Mouse (Mus musculus) erythroblast, adult 5-6 weeks (primary cell): ENCODE data around the gene Uchl1. TPM values are rescaled to one million over a fixed set of nuclear protein-coding genes. Genes with fewer than 3 reads are reported as not detected.

Experiments used
- ATAC-seq: replicated peaks from 2 replicates; pipeline ENCODE4 v1.8.0; 2016; ENCODE audit warnings: moderate number of reproducible peaks, mild to moderate bottlenecking, moderate TSS enrichment, inconsistent platforms; ENCODE audit not compliant: poor library complexity, low FRiP score, severe bottlenecking
- total RNA-seq, 2 experiments: library from RNA; stranded (forward) in 1 of 2; stranded (reverse) in 1 of 2; fragments of 150-400 nt in 1 of 2; fragments of 200-764, 138-1000 nt in 1 of 2; gene quantifications; 2 replicates each; pipeline versions ENCODE4 v1.2.3 to v1.2.4; 2015 to 2017; ENCODE audit warnings: low replicate concordance in 2 of 2

Gene Uchl1
- total RNA-seq, 2 experiments from 2014 or later: not detected

GRCm38 (mm10) chr5:66703317-66704004 is 27.6 kb downstream of the Uchl1 start:
- no peak for ATAC-seq

DNA sequence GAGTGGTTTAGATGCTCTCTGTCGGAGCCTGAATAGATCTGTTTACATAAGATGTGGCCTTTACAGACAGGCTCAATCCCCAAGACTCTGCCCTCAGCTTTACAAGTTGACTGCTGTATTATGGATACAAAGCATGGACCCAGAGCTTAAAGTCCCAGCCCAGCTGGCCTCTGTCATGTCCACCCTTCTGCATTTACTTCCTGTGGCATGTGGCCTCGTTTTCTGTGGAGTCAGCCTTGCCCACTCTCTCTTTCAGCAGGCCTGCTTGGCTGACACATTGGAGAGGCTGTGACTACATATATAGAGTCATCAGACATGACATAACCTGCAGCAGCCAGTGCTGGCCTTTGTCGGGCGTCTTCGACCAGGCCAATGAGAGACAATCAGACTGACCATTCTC is 32.0 kb downstream of the Uchl1 start:
- no peak for ATAC-seq

- no peak for ATAC-seq
Measured at GRCm38 (mm10) chr5:66710445-66711019, 34.6 kb downstream of the Uchl1 start.

GRCm38 (mm10) chr5:66712801-66713200 is 36.9 kb downstream of the Uchl1 start:
- ATAC-seq: no peak

DNA sequence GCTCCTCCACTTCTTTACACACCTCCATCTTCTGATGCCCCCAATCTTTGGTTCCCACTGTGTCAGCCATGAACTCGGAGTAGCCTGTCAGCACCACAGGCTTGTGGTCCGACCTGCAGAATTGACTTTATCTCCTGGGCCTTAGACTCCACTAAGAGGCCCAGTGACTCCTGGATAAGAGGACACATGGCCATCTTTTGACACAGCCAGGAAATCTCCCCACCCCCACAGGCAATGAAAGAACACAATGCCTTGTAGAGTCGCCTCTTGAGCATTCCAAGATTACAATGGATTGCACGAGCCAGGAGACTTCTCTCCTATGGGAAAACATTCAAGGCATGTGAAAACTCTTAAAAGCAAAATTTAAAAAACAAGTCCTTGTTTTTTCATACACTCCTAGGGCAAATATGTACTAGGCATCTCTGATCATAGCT is 39.6 kb downstream of the Uchl1 start:
- no peak for ATAC-seq

DNA sequence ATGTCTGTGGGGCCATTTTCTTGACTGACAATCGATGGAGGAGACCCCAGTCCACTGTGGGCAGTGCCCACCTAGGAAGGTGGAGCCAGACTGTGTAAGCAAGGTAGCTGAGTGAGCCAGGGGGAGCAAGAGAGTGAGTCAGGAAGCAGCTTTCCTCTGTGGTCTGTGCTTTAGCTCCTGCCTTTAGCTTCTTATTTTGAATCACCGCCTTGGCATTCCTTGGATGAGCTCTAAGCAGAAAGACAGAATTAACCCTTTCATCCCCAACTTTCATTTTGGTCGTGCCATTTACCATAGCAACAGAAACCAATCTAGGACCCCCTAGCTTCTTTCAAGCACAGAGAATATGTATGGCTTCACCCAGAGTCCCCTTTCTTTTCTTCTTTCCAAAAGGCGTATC is 42.0 kb downstream of the Uchl1 start:
- no peak for ATAC-seq

GRCm38 (mm10) chr5:66718413-66718812 is 42.5 kb downstream of the Uchl1 start:
- no peak for ATAC-seq

- no peak for ATAC-seq
Measured at GRCm38 (mm10) chr5:66718880-66719279, 43.0 kb downstream of the Uchl1 start.

DNA sequence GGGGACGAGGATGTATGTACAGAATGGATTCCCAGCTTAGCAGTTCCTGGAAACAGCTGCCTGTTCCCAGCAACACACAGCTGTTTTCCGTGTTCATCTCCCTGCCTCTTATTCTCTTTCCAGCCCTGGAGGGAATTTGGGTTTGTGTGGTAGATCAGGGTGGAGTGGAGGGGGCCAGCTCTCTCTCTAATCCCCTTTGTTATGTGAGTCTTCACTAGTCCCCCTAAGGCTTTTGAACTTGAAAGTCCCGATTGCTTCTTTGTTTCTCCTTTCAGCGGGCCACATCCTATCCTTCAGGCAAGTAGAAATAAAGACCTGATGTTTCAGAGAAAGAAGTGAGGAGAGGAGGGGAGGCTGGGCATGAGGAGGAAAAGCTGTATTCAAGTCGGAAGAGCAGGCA is 45.0 kb downstream of the Uchl1 start:
- ATAC-seq: no peak

DNA sequence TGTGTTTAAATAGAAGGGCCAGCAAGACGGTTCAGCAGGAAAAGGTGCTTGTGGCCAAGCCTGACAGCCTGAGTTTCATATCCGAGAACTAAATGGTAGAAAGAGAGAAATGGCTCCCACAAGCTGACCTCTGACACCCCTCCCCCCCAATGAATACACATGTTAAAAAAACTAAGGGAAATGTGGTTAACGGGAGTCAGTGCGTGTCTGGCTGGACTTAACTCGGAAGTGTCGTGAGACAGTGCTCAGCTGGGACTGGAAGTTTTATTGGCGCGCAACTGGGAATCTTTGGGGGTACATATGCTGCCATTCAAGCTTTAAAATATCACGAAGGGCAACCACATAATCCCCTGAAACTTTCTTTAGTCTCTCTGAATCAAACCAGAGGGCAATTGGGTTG is 46.7 kb downstream of the Uchl1 start:
- no peak for ATAC-seq

DNA sequence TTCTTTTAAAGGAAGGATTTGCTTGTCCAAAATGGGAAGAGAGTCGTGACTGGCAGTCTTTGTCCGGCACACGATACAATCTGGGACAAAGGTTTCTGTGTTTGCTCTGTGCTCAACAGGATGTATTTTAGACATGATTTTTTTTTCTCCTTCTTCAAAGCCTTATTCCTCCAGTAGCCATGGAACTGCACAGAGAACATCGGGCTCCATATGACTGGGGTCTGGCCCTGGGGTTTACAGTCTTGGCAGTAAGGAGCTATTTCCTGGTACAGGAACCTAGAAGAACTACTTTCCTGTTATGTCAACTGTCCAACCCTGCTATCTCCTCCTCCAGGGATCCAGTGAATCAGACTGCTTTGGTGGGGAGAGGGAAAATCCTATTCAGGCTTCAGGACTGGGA is 47.1 kb downstream of the Uchl1 start:
- no peak for ATAC-seq

DNA sequence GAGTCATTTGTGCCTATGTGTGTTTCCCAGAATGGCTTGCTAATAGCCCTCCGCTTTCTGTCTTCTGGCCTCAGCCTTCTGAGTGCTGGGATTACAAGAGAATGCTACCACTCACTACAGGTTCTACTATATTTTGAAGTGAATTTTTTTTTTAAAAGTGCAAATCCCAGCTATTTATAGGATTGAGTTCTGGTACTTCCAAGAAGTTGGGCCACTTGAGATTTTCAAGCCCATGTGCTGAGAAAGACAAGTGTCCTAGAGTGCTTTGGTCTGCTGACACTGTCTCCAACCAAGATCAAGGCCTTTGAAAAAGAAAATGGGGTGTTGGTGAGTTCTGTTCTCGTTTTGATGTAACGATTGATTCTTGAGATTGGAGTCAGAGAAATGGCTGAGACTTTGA is 47.7 kb downstream of the Uchl1 start:
- no peak for ATAC-seq

DNA sequence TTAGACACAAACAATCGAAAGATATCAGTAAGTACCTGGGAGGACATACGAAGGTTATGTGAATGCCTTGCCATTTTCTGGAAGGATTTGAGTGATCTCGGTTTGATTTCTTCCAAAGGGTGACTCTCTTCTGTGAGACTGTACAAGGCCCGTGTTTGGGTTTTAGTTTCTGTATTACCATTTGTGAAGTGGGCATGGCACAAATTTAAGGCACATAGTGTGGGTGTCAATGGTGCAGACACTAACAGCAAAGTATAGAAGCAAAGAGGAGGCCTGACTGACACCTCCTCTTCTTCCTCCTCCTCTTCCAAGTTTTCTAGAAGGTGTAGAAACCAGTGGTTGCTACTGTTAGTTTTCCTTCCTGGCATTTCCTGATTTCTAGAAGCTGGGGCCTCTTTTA is 53.4 kb downstream of the Uchl1 start:
- no peak for ATAC-seq

DNA sequence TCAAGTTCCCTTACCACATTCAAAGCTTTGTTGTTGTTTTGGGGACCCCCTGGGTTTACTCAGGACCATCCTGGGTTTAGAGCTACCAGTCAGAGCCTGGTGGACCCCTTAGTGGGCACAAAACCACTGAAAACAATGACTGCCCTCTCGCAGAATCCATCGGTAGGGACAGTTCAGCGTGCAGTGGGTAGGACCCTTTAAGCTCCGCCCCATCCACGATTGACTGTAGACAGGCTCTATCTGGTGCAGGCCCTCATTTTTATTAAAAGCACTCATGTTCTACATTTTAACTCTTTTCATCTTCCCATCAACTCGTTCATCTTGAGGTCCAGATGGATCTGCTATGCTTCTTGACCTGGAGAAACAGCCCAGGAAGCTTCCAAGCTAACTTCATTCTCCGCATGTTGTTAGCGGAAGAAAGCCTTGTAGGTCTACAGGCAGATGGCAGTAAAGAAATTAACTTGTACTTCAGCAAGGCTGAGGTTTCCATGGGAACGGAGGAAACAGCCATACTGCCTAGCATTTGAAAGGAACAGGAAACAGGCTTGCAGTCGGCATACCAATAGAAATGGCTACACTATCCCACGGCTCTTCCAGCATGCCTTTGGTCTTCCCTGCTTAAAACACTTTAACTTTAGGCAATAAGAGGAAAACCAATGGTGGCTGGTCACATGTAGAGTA is 54.9 kb downstream of the Uchl1 start:
- ATAC-seq: no peak

- no peak for ATAC-seq
Measured at GRCm38 (mm10) chr5:66731302-66731697, 55.4 kb downstream of the Uchl1 start.

DNA sequence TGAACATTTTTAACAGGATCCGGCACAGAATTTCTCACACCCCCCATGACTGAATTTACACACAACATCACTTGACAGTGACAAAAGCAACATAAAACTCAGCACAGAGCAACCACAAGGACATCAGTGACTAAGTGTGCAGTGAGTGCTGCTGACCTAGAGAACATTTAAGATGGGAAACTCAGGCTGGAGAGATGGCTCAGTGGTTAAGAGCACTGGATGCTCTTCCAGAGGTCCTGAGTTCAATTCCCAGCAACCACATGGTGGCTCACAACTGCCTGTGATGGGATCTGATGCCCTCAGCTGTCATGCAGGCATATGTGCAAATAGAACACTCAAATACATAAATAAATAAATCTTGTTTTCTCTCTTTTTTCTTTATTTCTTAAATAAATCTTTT is 57.7 kb downstream of the Uchl1 start:
- no peak for ATAC-seq

Other genes starting within 250 kb of the Uchl1 start
- not detected in 2 replicates for gene Apbb2, start 57.3 kb upstream of the Uchl1 start, total RNA-seq (2015; ENCODE audit: low replicate concordance)
- 0.34 TPM in 1 of 2 replicates, not detected in the other for gene Apbb2, start 57.3 kb upstream of the Uchl1 start, total RNA-seq (2017; ENCODE audit: low replicate concordance)
- gene Limch1, start 69.7 kb downstream of the Uchl1 start, total RNA-seq (2015; ENCODE audit: low replicate concordance): not detected in 2 replicates
- 0.70 TPM in 1 of 2 replicates, not detected in the other for gene Limch1, start 69.7 kb downstream of the Uchl1 start, total RNA-seq (2017; ENCODE audit: low replicate concordance)